Mouse (Mus musculus) embryo, embryonic 10 days (tissue): ENCODE data around the gene Prss36.
"Not testable (repeated sequence)": the region's sequence is repeated elsewhere in the genome, so short reads cannot be mapped to it uniquely, and the experiment has no call there.

ENCODE experiments used
- DNase-seq: peaks from one replicate; pipeline ENCODE4 v3.0.0-alpha.2; 2015; ENCODE audit warnings: low spot score

The Prss36 gene

DNA sequence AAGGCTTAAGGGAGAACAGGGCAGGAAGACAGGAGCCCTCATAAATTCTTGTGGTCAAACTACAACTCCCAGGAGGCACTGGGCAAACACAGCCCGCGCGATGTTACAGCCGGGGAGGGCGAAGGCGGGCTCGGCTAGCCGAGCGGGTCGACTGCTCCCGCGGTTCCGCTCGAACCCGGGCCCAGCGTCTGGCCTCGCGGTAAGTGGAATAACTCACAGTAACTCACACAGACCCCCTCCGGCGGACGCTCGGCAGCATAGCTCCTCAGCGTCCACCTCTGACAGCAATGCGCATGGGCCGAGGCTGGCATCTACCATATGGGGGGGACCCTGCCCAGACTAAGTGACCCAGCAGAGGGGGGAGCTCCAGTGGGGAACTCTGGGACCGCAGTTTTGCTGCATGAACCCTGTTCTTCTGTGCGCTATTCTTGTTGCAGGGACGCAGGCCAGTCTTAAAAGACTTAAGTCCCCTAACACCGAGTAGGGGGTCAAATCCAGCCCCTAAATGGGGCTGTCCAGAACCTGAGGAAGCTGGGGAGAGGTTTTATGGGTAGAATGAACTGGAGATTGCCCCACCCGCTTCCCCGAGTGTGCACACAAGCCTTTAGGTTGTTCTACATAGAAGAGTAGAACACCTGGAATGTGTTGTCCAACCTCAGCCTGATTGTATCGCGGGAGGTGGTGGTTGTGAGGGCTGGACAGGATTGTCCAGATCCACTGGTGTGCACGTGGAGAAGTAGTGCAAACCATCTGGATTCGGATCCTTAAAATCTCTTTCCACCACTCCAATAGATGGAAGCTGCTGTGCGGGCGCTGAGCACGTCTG is 42.3 kb downstream of the Prss36 start, which contains the start of gene Bckdk:
Gene Bckdk, plus strand, starts transcription at position 112 of the 826 bp plus-strand sequence.
- peak; percentile 90 for DNase-seq

DNA sequence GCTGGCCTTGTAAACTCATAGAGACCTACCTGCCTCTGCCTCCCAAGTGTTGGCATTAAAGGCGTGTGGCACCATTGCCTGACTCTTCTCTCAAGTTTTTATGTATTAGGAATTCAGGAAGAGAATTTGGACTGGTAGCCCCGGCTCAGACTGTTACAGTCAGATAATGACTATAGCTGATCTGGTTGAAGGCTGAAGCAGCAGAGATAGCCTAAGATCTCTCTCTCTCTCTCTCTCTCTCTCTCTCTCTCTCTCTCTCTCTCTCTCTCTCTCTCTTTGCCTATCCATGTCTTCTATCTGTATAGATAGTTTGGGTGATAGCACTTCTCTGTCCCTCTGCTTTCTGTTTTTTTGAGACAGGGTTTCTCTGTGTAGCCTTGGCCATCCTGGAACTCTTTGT is 44.8 kb downstream of the Prss36 start:
- no peak for DNase-seq

DNA sequence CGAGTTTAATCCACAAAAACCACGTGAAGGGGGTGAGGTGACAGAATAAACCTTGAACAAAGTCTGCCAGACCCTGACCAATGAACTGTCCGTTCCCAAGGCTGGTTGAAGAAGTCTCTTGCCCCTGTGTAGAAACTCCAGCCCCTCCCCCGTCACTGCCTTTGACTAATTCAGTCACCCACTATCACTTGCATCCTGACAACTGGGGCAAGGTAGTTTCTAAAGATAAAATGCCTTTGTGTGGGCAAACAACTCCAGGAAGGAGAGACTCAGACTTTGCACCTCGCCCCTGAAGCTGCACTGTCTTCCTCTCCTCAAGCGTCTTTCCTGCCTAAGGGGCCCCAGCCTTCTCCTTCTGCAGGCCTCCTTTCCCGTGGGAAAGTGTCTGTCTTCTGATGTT is 46.5 kb downstream of the Prss36 start:
- DNase-seq: no peak

DNA sequence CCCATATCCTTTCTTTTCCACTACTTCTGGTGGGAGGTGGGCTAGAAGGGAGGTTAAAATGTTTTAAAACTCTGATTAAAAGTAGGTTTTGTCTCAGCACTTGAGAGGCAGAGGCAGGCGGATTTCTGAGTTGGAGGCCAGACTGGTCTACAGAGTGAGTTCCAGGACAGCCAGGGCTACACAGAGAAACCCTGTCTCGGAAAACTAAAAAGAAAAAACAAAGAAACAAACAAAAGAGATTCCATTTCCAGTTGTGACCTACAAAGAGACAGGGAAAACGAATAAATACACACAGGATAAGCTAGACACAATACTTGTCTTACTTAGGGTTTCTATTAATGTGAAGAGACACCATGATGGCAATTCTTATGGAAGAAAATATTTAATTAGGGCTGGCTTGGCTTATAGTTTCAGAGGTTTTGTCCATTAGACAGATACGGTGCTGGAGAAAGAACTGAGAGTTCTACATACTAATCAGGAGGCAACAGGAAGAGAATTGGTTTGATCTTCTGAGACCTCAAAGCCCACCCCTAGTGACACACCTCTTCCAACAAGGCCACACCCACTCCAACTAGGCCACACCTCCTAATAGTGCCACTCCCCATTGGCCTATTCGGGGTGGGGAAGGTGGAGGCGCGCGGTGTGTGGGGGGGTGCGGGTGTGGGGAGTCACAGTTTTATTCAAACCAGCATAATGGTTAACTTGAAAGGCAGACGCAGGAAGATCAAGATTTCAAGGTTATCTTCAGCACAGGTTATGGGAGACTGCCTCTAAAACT is 48.2 kb downstream of the Prss36 start:
- DNase-seq: no peak

DNA sequence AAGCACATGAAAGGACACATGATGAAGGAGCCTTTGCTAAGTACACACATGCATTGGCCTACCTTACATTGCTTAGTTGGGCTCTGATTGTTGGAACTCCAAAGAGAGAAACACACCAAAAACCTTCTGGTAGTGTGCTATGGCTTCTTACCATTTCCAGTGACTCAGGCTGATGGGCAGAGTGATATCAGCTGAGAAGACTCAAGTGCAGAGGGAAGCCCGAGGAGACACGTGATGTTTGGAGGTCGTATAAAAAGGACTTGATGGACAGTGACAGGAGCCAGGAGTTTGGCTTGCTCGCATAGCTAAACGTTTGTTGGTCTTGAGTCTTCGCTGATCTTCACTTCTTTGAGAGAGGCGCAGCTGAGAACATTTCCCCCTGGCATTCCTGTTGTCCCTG is 49.0 kb downstream of the Prss36 start:
- no peak for DNase-seq

DNA sequence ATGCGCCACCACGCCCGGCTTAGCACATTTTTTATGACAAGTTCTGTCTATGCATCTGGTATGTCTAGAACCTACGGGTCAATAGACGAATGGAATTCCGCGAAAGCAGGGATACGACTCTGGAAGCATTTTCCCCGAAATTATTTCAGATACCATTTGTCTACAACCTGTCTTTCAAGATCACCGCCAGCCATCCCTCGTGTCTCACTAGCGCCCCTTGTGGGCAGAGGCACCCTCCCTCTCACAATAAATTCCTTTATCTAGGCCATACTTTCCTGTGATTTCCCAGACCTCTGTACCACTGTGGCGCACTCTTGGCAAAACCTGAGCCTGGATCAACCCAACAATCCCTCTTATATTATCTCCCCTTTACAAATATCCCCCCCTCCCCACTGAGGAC is 50.1 kb downstream of the Prss36 start:
- peak; percentile 53 for DNase-seq

DNA sequence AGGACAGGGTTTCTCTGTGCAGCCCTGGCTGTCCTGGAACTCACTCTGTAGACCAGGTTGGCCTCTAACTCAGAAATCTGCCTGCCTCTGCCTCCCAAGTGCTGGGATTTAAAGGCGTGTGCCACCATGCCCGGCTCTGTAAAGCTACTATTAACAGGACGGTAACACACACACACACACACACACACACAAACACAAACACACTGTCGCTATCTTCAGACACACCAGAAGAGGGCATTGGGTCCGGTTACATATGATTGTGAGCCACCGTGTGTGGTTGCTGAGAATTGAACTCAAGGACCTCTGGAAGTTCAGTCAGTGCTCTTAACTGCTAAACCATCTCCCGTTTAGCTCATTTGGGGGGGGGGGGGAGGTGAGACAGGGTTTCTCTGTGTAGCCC is 50.6 kb downstream of the Prss36 start:
- DNase-seq: not testable (repeated sequence)

DNA sequence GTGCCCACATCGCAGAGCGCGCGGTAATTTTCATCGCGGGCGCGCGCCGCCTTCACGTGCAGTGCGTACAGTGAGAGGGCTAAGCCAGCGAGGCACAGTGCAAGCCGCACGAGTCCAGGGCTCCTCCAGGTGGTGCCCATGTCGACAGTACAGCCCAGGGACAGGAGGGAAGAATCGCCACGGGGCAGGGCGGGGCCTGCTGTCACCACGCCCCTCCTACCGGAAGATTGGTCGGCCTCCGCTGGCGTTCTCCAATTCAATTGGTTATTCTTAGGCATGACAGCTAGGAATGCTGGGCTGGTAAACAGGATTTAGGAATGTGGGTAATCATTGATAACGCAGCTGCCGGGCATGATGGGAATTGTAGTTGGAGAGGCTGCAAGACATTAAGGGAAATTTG is 51.1 kb downstream of the Prss36 start, which contains the start of the genes Gm21974 and Vkorc1:
Gene Gm21974, minus strand, starts transcription at position 13 of the 400 bp plus-strand sequence.
Gene Vkorc1, minus strand, starts transcription at position 176 of the 400 bp plus-strand sequence.
- DNase-seq: peak; percentile 97

DNA sequence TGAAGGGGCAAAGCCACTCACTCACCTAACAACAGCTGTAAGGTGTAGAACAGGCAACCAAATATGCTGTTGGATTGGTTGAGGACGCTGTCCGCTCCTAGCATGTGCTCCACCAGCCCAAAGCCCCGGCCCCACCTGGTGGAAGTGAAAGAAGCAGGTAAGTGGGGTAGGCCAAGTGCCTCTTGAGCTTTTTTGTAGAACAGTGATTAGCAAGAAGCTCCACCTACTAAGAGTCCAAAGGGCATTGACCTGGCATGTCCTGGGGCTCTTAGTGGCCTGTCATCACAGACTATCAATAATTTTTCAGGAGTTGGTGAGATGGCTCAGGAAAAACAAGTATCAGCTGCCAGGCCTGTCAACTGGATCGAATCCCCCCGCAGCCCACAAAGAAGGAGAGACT is 52.0 kb downstream of the Prss36 start:
- DNase-seq: no peak

DNA sequence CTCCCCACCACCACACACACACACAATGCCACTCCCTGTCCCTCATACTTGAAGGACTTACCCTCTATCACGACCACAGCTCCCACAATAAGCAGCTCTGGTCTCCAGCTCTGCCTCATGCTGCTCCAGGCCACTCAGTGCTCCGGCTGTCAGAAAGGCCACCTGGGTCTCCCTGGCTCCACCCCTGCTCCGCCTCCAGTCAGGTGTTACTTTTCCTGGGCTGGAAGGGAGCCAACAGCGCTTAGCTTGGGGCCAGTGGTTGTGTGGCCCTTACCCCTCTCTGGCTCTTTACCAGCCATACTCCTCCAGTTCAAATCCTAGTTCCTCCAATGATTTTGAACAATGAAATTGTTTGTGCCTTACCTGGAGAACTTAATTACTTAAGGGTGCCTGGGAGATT is 55.7 kb downstream of the Prss36 start, which contains the start of gene Prss53:
Gene Prss53, minus strand, starts transcription at position 173 of the 400 bp plus-strand sequence.
- DNase-seq: no peak

DNA sequence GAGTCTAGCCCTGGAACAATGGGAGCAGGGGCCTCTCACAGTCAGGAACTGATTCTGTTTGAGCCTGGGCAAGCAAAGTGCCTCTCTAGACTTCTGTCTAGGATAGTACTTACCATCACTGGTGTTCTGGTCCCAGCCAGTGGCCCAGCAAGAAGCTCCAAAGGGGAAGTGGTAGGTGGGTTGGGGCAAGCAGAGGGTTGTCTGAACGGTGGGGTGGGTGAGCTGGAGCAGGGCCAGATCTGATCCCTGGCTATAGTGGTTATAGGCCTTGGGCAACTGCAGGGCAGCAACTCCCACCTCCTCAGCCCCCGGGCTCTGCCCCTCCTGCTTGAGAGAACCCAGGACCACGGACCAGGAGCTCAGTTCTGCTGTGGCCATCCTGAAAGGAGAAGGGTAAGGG is 57.7 kb downstream of the Prss36 start:
- no peak for DNase-seq

DNA sequence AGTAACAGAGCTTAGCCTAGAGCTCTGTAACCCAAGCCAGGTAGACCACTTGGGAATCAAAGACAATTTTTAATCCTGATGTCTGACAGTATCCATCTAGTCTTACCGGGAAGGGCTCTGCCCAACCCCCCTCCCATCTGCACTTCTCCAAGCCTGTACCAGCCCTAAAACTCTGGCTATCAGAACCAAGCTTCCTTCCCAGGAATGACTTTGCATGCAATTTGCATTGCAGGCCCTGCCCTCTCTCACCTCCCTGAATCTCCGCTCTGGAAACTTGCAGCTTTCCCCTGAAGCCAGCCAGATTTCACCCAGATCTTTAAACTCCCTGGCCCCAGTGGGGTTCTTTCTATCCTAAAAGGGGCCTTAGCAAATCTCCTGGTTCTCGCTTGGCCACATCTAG is 58.7 kb downstream of the Prss36 start:
- no peak for DNase-seq

DNA sequence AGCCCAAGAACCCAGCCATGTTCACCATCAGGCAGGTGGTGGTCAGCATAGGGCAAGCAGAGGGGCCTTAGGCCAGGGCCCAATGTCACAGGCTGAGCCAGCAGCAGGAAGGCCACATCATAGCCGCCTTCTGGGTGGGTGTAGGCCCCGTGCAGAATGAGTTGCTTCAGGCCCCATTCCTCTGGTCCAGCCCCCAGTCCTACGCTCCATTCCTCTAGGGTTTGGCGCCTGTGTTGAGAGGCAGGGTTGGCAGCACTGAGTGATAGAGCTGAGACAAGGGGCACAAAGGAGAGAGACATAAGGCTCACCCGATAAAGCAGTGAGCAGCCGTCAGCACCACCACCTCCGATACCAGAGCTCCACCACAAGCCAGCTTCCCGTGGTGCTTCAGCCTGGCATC is 59.3 kb downstream of the Prss36 start:
- DNase-seq: no peak

DNA sequence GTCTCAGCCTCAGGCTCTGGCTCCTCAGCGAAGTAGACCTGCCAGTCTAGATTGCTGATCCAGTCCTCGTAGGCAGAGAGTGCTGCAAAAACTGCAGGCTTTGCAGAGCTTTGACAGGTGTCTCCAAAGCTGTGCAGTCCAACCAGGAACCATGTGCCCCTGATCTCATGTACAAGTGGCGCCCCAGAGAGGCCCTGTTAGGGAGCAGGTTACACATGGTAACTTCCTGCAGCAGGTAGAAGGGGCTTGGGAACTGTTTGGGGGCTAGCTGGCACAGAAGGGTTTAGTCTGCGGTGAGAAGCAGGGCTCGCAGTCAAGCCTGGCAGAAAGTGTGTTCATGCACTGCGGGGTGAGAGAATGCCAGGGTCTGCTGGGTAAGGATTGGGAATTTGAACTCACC is 60.0 kb downstream of the Prss36 start:
- no peak for DNase-seq

DNA sequence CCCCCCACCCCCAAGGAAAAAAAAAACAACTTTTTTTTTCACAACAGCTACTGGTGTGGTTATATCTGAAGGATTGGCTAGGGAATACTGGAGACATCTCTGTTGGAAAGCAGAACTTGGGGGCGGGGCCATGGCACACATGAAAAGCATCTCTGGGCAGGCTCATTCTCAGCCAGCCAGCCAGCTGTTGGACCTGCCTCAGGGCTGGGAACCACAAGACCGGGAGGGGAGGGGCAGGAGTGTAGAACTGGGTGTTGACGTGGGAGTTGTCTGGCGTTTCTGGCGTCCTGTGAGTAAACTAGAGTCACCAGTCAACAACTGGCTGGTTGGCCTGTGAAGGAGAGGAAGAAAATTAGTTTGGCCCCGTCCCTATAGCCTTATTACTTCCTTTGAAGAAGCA is 60.6 kb downstream of the Prss36 start:
- DNase-seq: no peak
